Mouse (Mus musculus) thymus, adult 18-20 months (tissue): ENCODE results near the gene Blcap.

Source experiments
- DNase-seq, 2 experiments: peaks; one replicate each; pipeline ENCODE4 v3.0.0; 2022; ENCODE audit warnings: mixed read lengths in 2 of 2

Blcap gene

DNA sequence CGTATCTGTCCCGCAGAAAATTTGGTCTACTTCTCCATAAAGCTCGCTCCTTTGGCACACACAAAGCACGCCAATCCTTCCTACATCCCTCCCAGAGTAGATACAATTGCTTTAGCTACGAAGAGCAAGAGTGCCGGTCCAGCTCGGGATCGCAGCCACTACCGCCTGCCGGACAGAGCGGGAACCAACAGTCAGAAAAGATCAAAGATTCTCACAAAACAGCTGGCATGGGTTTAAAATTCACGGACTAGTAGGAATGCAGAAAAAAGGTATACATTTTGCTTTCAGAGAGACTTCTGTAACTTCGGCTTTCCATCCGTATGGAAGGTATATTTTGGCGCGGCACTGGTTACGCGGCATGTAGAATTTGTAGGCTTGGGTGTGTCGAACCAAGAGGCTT, 11.6 kb downstream of the Blcap start:
- no peak for DNase-seq

DNA sequence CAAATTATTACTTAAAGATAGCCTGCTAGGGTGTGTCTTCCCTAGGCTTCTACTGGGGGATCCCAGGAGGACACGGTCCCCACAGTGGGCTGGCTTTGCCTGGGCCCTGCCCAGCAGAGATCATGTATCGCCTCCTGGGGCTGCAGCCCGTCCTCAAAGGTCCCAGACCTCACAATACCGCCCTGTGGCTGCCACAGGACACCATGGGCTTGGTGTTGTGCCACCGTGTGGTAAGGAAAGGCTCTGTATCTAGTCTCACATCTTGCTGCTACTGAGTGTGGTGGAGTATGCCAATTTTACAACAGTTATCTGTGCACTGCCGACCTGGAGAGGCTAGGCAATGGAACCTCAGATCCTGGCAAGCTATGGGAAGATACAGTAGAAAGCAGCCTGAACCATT, 12.6 kb downstream of the Blcap start:
- DNase-seq, result no peak

DNA sequence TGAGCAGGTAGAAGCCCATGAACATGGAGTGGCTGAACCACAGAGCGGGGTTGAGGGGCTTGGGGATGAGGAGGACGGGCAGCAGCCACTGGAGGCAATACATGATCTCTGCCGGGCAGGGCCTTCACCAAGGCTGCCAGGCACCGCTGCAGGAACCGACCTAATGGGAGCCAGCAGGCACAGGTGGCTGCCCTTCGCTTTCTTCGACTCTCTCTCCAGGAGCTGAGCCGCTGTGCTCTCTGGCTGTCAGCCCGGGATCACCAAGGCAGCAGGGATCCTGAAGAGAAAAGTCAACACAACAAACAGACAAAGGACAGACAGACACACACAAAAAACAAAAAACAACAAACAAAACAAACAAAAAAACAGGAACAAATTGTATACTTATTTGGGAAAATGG, 13.0 kb downstream of the Blcap start:
- no peak for DNase-seq

DNA sequence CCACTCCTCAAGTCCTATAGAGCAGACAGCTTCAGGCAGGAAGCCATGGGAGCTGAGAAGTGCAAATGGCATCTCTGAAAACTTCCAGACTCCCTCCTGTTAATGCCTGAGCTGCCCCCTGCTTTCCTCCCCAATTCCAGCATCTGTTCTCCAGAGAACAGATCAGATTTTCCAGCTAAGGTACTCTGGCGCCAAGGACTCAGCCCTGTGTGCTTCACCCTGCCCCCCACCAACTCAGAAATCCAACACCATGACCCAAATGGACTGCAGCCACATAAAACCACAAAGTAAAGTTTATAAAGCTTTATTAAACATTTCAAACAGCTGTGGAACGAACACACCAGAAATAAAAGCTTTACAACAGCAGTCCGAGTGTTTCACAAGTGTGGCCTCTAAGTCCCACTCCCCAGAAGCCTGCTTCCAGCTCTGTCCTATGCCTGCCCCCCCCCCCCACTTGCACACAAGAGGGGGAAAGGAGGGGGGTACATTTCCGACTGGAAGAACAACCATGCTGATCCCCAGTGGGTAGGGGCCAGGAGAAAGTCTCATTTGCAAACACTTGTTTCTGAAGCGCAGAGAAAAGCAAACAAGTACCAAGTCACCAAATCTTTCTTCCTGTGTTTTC, 14.9 kb downstream of the Blcap start:
- no peak for DNase-seq

DNA sequence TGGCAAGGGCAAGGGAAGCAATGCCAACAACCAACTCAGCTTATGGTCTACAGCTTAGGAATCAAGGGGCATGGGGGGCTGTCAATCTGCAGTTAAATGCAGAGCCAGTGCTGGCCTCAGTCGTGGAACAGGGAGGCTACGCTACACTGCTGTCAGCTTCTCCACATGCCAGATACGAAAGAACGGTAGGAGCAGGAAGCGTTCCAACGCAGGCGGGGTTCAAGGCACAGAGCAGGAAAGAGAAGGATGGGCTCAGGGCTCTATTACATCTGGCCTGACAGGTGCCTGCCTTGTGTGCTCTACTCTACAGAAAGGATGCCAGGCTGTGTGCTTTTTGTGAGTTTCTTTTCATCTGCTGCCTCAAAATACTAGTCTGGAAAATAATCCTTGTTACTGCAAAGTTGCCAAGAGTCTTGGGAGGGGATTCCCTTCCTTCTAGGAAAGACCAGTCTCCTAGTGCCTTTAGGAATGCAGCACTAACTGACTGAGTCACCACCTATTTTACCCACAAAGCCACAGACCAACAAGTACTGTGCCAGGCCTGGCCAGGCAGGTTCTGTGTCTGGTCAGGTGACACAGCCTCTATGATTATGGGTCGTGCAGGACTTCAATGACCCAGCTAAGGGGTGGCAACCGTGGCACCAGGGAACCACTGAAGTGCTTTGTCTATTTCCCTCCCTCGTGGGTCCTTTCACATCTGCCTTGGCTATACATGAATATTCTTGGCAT, 18.8 kb downstream of the Blcap start:
- DNase-seq, result no peak

DNA sequence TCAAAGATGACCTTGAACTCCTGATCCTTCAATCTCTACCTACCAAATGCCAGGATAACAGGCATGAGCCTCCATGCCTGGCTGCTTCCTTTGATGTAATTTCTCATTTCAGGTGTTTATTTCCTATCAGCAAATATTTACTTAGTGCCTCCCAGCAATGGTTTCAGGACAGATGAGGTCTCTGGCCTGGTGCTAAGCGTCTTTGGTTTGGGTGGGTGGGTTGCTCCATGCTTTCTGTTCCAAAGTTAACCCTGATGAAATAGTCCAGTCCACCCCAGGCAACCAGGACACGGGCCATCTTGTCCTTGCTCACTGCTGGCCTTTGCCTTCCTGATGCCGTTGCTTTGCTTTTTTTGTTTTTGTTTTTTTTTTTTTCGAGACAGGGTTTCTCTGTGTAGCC, 20.8 kb downstream of the Blcap start:
- no peak for DNase-seq

DNA sequence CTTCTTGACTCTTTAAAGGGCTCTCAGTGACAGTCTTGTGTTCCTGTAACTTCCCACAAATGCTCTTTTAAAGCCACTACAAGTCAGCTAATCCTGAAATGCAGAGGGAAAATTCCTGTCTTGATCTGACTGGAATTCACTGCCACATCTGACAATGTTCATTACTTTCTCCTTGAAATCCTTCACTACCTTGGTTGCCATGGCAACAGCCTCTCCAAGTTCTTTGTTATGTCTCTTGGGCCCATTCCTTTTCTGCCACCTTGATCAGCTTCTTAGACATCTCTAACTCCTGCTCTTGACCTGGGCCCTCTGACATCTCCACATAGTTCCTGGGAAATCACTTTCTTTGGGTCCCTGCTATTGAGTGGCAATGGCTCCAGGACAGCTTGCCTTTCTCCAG, 24.4 kb downstream of the Blcap start:
- no peak for DNase-seq

DNA sequence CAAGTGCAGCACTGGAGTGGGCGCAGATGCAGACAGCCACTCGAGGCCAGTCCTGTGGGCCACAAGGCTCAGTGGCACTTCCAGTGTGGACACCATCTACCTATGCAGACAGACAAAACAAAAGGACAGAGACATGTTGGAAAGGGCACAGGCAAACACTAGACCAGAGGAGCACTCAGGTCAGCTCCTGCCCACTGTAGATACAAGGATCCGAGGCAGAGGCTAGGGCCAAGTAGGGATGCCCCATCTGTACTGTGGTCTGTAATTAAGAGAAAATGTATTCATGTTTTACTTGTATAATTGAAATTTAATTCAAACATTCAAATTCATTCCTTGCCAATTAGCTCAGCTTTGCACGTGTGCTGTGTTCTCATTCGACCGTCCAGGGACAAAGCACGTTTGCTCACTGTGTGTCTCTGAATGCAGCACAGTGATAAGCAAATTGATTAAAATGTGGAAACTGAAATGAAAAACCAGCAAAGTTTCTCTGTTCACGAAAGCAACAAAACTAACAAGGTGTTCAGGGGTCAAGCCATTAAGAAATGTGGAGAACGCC, 26.7 kb downstream of the Blcap start:
- no peak for DNase-seq

DNA sequence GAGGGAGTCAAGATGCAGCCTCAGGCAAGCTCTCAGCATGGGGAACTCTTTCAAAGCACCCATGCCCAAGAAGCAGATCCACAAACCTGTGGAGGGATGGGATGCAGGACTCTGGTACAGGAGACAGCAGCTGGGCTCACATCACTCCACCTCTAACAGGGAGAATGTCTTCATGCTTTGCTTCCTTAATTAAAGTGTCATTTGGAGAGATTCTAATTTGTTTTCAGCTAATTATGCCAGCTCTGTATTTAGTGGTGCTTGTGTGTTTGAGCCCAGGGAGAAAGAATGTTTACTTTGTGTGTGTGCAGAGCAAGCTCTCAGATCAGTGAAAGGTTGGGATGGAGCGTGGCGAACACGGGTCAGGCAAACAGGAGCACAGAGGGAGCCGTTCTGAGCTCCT, 28.7 kb downstream of the Blcap start:
- DNase-seq, result no peak

DNA sequence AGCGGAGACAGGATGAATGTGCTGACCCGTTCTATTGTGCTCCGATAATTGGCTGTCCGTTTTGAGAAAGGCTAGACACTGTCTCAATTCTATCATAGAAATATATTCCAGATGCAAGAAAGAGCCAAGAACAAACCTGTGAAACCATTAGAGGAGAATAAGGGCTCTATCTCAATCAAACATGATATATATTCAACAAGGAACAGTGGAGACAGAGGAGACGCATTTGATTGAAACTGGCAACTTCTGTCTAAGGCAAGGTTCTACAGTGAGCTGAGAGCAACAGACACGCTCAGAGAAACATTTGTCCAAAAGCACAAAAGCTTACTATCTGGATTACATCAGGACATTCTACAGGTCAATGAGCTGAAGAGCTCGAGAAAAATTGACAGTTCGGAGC, 29.4 kb downstream of the Blcap start:
- DNase-seq, result no peak

DNA sequence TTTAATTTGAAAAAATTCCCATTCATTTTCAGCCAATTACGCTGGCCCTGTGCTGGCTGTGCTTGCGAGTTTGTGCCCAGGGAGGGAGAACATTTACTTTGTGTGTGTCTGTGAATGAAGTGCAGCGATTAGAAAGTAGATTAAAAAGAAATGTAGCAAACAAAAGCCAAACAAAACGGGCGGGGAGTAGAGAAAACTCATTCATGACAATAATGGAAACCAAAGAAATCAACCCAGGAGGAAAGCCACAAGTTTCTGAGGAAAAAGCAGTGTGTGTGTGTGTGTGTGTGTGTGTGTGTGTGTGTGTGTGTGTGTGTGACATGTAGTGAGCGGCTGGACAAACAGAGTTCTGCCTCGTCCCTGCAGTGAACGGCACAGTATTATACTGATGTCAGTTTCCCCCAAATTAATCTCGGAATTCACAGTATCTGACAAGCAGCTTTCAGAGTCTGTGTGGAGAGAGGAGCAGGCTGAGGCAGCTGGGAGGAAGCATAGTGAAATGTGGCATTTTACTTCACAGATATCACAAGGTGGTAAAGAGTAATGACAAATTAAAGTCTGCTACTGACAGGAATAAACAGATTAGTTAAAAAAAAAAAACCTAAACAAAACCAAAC, 30.0 kb downstream of the Blcap start:
- no peak for DNase-seq

DNA sequence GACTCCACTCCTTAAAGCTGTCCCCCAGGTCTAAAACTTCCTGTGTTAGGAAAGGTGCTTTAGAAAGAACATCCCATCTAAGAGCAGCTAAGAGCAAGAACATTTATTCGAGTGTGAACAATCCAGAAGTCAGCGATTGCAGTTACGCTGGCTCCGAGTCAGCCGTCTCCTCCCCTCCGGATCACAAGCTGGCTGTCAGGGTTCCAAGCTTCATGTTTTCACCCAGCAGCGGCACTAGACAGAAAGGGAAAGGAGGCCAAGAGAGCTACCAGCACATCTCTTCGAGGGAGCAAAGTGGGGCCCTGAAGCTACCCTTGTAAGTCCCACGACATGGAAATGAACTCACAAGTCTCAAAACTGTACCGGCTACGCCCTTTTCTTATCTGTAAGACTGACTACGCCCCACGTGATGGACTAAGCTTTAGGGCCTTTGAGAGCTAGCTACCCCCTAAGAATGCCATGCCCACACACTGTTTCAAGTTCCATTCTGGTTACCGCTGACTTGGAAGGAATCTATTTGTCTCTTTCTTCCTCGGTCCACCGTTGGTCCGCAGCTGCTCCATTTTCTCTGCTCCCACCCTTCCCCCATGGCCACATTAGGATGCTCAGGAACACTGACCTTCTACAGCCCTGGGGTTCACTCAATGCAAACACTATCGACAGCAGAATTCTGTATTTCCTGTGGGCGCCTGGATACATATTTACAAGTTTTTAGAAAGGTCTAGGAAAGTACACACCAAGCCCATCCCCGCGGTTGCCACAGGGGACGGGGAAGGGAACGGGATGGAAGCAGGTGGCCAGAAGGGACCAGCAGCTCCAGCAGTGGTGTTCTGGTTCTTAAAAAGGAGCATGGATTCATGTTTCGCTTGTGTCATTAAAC, 30.8 kb downstream of the Blcap start:
- DNase-seq, result no peak

DNA sequence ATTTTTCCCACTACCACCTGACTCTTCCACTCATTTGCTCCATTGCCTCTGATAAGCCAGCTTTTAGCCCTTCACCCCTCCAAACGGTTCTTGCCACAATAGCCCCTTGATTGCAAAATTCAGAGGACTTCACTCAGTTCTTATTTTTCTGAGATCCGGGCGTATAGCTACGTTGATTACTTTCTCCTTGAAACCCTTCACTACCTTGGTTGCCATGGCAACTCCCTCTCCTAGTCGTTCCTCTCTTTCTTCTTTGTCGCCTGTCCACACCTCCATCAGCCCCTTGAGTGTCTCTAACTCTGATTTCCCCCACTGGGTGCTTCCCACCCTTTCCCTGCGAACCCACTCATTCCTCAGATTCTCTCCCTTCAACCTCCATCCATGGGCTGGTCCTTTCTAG, 34.0 kb downstream of the Blcap start:
- DNase-seq, result no peak

DNA sequence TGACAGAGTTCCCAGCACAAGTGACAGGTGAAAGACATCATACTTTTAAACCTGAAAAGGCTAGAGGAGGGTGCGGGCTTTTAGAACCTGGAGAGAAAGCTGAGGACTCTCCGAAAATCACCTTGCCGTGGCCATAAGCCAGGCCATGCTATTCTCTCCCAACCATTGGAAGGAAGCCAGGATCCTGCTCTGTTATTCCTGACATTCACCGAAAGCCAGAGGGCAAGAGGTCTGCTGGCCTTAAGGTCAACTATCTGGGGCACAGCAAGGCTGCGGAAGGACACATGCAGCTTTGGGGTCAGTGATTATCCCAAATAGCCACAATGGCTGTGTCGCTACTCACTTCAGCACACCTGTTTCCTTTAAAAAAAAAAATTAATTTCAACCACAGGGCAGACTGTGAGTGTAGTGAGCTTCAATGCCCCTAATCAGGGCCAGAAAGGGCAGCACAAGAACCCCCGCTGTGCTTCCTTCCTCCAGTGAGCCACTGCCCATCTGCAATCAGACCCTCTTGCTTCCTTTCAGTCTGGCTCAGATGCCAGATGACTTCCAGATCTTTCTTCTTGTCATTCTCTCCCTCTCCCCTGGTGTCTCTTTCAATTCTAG, 34.5 kb downstream of the Blcap start:
- DNase-seq, result no peak

DNA sequence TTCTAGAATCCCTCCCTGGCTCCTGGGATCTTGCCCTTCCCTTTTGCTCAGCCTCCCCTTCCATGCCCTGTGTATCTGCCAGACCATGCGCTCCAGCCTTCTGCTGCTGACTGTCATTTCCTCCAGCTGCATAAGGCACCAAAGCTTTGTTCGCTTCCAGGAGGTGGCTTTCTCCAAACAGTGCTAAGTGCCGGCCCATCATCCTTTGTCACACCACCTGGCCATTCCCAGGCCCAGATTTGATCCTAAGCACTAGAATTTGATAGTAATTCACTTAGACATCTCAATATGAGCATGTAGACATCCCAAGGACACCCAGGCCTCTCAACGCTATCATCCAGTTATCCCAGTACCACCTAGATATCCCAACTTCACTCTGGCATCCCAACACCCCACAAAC, 36.9 kb downstream of the Blcap start:
- no peak for DNase-seq

DNA sequence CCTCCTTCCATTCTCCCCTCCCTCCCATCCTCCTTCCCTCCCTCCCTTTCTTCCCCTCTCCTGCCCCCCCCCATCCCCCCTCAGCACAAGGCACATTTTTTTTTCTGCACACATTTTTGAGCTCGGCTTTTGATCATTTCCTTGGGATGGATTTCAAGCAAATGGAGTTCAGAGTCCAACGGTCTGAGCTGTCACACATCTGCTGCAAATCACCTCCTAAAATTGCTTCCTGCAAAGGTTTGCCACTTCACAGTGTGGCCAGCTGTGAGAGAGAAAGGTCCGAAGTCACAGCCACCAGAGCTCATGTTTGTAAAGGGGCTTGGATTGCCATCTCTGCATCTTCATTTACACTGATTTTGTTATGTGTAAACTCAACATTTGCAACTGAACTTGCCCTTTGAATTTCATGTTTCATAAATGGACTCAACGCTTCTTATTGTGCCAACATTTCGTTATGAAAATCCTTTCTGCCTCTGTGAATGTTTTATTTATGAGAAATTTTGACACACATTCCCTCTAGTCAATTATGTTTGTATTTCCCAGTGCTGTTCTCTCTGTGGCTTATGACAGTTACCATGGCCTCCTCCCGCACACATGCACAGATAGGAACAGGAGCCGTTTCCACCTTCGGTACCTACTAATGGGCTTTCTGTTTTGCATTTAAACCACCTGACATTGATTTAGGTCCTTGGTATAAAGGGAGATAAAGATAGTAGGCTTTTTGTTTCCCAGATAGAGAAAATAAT, 39.2 kb downstream of the Blcap start:
- DNase-seq, result no peak

DNA sequence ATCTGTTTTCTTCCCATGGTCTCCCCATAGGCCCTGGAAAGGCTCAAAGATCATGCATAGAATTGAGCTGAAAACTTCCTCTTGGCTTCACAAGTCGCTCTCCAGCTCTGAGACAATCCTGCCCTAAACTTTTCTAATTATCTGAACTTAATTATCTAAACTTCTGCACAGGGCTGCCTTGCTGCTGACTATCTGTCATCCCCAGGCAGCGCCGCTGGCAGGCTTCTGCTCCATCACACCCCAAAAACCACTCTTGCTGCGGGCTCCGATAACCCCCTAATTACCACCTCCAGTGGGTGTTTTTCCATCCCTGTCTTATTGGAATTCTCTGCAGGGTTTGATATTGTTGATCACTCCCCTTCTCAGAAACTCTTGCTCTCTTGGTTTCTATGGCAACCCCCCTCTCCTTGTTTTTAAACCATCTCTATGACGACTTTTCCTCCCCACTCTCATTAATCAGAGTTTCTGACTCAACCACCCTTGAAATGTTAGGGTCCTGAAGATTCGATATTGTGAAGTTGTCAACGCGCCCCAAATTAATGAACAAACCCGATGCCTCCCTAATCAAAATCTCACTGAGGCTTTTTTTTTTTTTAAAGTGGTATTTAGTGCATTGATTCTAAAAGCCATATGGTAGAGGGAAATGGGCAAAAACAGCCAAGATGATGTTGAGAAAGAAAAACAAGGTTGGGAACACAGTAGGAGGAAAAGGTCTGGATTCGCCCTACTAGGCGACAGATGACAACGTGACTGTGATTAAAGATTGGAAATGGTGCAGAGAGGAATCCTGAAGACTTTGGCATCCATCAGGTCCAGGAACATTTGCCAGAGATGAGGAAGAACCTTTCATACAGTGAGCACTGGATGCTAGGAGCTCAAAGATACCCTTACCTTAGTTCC, 40.8 kb downstream of the Blcap start:
- no peak for DNase-seq

DNA sequence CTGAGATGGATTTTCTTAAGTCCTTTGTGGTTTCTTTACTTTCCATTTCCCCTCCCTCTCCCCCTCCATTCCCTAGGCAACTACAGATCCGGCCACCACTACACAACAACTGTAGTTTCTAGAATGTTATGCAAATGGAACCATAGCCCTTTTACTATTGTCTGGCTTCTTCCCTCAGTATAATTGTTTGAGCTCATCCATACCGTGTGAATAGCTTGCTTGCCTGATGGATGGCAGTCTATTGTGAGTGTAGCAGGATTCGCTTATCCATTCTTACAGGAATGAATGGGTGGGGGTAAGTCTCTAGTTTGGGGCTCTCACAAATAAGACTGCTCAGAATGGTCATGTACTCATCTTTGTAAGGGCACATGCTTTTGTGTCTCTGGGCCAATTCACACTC, 48.5 kb downstream of the Blcap start:
- DNase-seq, result no peak

DNA sequence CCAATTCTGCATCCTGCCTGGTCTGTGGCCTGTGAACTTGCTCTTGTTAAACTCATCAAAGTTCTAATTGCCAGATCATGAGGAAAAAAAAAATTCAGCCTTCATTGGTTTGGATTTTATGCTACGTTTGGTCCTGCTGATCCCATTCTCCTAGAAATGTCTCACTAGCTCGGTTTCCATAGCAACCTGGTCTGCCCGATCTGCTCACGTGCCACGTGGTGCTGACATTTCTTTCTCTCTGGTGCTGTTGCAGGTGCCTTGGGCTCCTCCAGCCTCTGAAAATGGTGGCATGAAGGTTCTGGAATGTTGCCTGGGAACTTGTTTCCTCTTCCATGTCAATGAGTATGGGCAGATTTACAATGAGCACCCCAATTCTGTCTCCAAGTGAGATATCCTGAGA, 50.6 kb downstream of the Blcap start:
- no peak for DNase-seq

DNA sequence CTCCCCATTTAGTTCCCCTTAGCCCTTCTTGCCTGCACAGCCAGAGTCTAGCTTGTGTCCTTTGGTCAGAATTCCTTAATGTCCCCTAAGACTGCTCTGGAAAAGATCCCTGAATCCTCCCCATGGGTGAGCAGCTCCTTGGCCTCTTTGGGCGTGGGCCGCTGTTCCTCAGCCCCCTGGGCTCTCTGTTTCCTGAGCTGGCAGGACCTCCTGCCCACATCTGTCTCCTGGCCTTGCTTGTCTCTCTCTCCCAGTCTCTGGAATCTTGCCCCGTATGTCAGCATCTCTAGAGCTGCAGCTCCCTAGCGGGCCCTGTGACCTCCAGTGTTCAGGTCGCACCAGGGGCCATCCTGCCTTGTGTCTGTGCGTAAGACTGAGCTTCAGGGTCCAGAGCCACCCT, 51.6 kb downstream of the Blcap start:
- DNase-seq, result no peak

DNA sequence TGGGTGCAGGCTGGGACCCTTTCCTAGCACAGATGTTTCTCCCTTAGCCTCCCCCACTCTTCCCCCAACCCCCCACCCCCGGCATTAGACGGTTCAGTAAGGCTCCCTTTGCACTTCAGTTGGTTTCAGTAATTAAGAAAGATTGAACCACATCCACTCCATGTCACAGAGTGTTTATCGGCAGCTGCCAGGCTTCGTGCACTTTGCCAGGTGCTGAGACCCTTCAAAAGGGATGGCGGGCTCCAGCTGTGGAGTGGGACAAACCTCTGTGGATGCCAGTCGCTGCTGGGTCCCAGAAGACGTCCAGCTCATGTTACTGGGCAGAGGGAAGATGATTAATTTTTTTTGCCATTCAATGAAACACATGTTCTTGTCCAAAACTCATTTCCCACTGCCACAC, 52.6 kb downstream of the Blcap start:
- no peak for DNase-seq
